ENCODE assay signal across 10 mouse cellular contexts in the genomic region with DNA sequence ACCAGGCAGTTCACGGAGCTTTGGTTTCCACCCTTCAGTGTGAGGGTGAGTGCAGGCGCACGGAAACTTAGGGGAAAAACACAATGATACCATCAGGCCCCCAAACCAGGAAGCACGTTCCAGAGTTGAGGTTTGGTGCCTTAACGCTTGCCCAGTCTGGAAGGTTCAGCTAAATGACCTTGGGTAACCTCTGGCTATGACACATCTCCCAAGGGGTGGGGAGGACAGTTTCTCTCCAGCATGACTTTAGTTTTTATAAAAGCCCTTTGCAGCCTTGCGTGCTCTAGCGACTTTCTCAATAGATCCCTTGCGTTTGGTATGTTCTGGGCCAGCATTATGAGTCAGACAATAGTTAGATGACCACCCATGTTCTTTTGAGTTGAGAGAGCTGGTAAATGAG. TPM values are rescaled to one million over a fixed set of nuclear protein-coding genes. Genes with fewer than 3 reads are reported as not detected.
DNase-seq lines count a peak whose midpoint lies in the region; ATAC-seq and TF ChIP-seq lines count a peak whose summit lies in the region.
"Had no signal": no experiment of that assay in that cellular context is flagged by ENCODE, and none has a peak within 500 bp of the region (broad histone marks: within the 10 kb centered on the region; RNA-seq: fewer than 3 reads in every experiment).

No protein-coding gene starts in this region.

- peak; percentile 80 for TF ChIP-seq EP300 in CH12.LX (IDR thresholded peaks at IDR 0.05; ENCODE audit: low read length)

- H3K27me3 ChIP-seq in kidney, embryonic 14.5 days (ENCODE audit: control insufficient read depth, insufficient read depth, low read length), result no peaks in the 10 kb centered on the region
- H3K27me3 ChIP-seq in CH12.LX (replicated peaks), result peaks cover 1% of the 10 kb centered on the region

- no peak for TF ChIP-seq CTCF in CH12.LX (conservative IDR thresholded peaks at IDR 0.05 in 1 of 2, IDR thresholded peaks at IDR 0.05 in 1 of 2; ENCODE audit: low read depth in 2 of 2, low read length in 2 of 2)
- no peak for TF ChIP-seq CTCF in layer of hippocampus, adult 2 months (conservative IDR thresholded peaks at IDR 0.05)

- no peak overlapping the region for H3K27ac ChIP-seq in kidney, embryonic 14.5 days (ENCODE audit: low read depth, low read length)
- H3K27ac ChIP-seq in CH12.LX (ENCODE audit: insufficient read depth, low read depth), result no peak overlapping the region
- no peak overlapping the region for H3K27ac ChIP-seq in layer of hippocampus, adult 2 months

- no peak overlapping the region for H3K4me2 ChIP-seq in kidney, embryonic 14.5 days (replicated peaks; ENCODE audit: low read depth, low read length)
- peak overlapping the region; percentile 59; the same call in 1 of the 2 replicates for H3K4me2 ChIP-seq in CH12.LX (ENCODE audit: insufficient read depth, low read depth, poor library complexity, severe bottlenecking)

- no peak overlapping the region for H3K9ac ChIP-seq in kidney, embryonic 14.5 days (ENCODE audit: low read depth, low read length)
- 0 out of 2 replicates have a peak overlapping the region, but pooled peaks have one; percentile 13 for H3K9ac ChIP-seq in CH12.LX (ENCODE audit: insufficient read depth, low read depth)

- H3K79me2 ChIP-seq in CH12.LX (replicated peaks; ENCODE audit: control insufficient read depth, extremely low read depth, insufficient read depth, poor library complexity, severe bottlenecking), result no peaks in the 10 kb centered on the region

- no peak overlapping the region for H3K4me3 ChIP-seq in kidney, embryonic 14.5 days (ENCODE audit: low read length)
- no peak overlapping the region for H3K4me3 ChIP-seq in CH12.LX (replicated peaks in 1 of 3; ENCODE audit: low read depth in 2 of 3, low read length in 2 of 3, poor library complexity in 1 of 3)
- H3K4me3 ChIP-seq in layer of hippocampus, adult 2 months, result no peak overlapping the region

- no peaks in the 10 kb centered on the region for H3K9me3 ChIP-seq in kidney, embryonic 14.5 days (ENCODE audit: control insufficient read depth, low read length)
- no peaks in the 10 kb centered on the region for H3K9me3 ChIP-seq in CH12.LX (replicated peaks; ENCODE audit: low read length)

- no peak for TF ChIP-seq POLR2A in CH12.LX (IDR thresholded peaks at IDR 0.05; ENCODE audit: low read depth, low read length)

- WGBS in kidney, embryonic 14.5 days, result 49% methylated on average over 8 of the region's 8 CpGs

- peak; percentile 35 for DNase-seq in kidney, adult 9 months
- peak; percentile 89 for DNase-seq in CH12.LX (ENCODE audit: extremely low read depth)
- DNase-seq in fibroblast of lung, adult 2 months (ENCODE audit: low read depth), result peak; percentile 58
- DNase-seq in lung, postnatal 10 days, result peak; percentile 37
- DNase-seq in retina, postnatal 1 day, result no peak
- DNase-seq in retina, embryonic 14.5 days (ENCODE audit: low spot score), result no peak
- DNase-seq in layer of hippocampus, adult 2 months (ENCODE audit: low spot score in 2 of 2), result no peak
- DNase-seq: cerebellum, adult 18-20 months; layer of hippocampus, adult 9-11 months had no signal

- in situ Hi-C loops in CH12.LX (cut with MboI; ENCODE audit: low pct_ligation_motif_present, low pct_unique_long_range_greater_than_20kb, low sequenced_read_pairs), result no loop called here

- ATAC-seq in kidney, embryonic 14.5 days (ENCODE audit: low FRiP score, low TSS enrichment), result no peak

- no peaks in the 10 kb centered on the region for H3K4me1 ChIP-seq in kidney, embryonic 14.5 days (ENCODE audit: control insufficient read depth, insufficient read depth, low read length)
- peaks cover 2 to 21% of the 10 kb centered on the region in 2 experiments; a peak in 3 of 4 replicates for H3K4me1 ChIP-seq in CH12.LX (ENCODE audit: control insufficient read depth in 1 of 2, insufficient read depth in 2 of 2)

- H3K36me3 ChIP-seq in kidney, embryonic 14.5 days (ENCODE audit: control insufficient read depth, insufficient read depth, low read length), result no peaks in the 10 kb centered on the region
- no peaks in the 10 kb centered on the region for H3K36me3 ChIP-seq in CH12.LX (replicated peaks in 1 of 2; ENCODE audit: control insufficient read depth in 1 of 2, insufficient read depth in 1 of 2, low read length in 1 of 2)

- dilution Hi-C loops in CH12.LX (cut with MboI; ENCODE audit: extremely low pct_ligation_motif_present, extremely low pct_unique_long_range_greater_than_20kb, low sequenced_read_pairs), result no loop called here

- no peak for TF ChIP-seq RAD21 in CH12.LX (IDR thresholded peaks at IDR 0.05; ENCODE audit: low read depth, low read length)

TF ChIP-seq in CH12.LX, 34 proteins besides CTCF, POLR2A, EP300 and RAD21:
- no peak for TF ChIP-seq ZC3H11A (IDR thresholded peaks at IDR 0.05; ENCODE audit: low read depth, low read length)
- TF ChIP-seq MXI1 (IDR thresholded peaks at IDR 0.05; ENCODE audit: low read depth, low read length), result peak; percentile 54; the same call in 1 of the 2 replicates
- no peak for TF ChIP-seq E2F4 (IDR thresholded peaks at IDR 0.05; ENCODE audit: insufficient replicate concordance, low read depth, low read length)
- TF ChIP-seq UBTF (IDR thresholded peaks at IDR 0.05; ENCODE audit: low read depth, low read length), result no peak
- peak; percentile 96 for TF ChIP-seq BHLHE40 (IDR thresholded peaks at IDR 0.05; ENCODE audit: low read depth, low read length)
- peak; percentile 41; the same call in 1 of the 2 replicates for TF ChIP-seq CHD2 (IDR thresholded peaks at IDR 0.05; ENCODE audit: low read length)
- TF ChIP-seq MAZ (IDR thresholded peaks at IDR 0.05; ENCODE audit: low read depth, low read length), result 0 out of 2 replicates have a peak, but pooled peaks have one; percentile 32
- TF ChIP-seq NRF1 (IDR thresholded peaks at IDR 0.05; ENCODE audit: low read depth, low read length), result peak; percentile 42; the same call in 1 of the 2 replicates
- no peak for TF ChIP-seq KAT2A (IDR thresholded peaks at IDR 0.05; ENCODE audit: insufficient replicate concordance, low read length)
- no peak for TF ChIP-seq SMC3 (IDR thresholded peaks at IDR 0.05; ENCODE audit: low read depth, low read length)
- TF ChIP-seq IRF4 (IDR thresholded peaks at IDR 0.05; ENCODE audit: low read depth, low read length), result peak; percentile 68
- no peak for TF ChIP-seq NELFE (IDR thresholded peaks at IDR 0.05; ENCODE audit: low read depth, low read length)
- 0 out of 2 replicates have a peak, but pooled peaks have one; percentile 41 for TF ChIP-seq MAFK (IDR thresholded peaks at IDR 0.05; ENCODE audit: insufficient replicate concordance, low read length)
- no peak for TF ChIP-seq USF2 (conservative IDR thresholded peaks at IDR 0.05; ENCODE audit: low read depth, low read length)
- peak; percentile 77; the same call in 1 of the 2 replicates for TF ChIP-seq ELF1 (IDR thresholded peaks at IDR 0.05; ENCODE audit: low read depth, low read length)
- peak; percentile 42; the same call in 1 of the 2 replicates for TF ChIP-seq JUND (conservative IDR thresholded peaks at IDR 0.05; ENCODE audit: low read depth, low read length)
- TF ChIP-seq PAX5 (IDR thresholded peaks at IDR 0.05; ENCODE audit: low read length), result no peak
- no peak for TF ChIP-seq CHD1 (IDR thresholded peaks at IDR 0.05; ENCODE audit: low read depth, low read length)
- peak; percentile 81 for TF ChIP-seq ETS1 (conservative IDR thresholded peaks at IDR 0.05; ENCODE audit: low read depth, low read length)
- TF ChIP-seq ZMIZ1 (IDR thresholded peaks at IDR 0.05; ENCODE audit: low read depth, low read length), result no peak
- TF ChIP-seq MAX (IDR thresholded peaks at IDR 0.05; ENCODE audit: low read length), result peak; percentile 65
- TF ChIP-seq GABPA (IDR thresholded peaks at IDR 0.05; ENCODE audit: insufficient replicate concordance, low read depth, low read length), result no peak
- peak; percentile 65; the same call in 1 of the 2 replicates for TF ChIP-seq MYC (IDR thresholded peaks at IDR 0.05; ENCODE audit: low read depth, low read length)
- TF ChIP-seq RCOR1 (conservative IDR thresholded peaks at IDR 0.05; ENCODE audit: low read depth, low read length), result no peak
- TF ChIP-seq USF1 (IDR thresholded peaks at IDR 0.05; ENCODE audit: low read depth, low read length), result no peak
- TF ChIP-seq JUN (IDR thresholded peaks at IDR 0.05; ENCODE audit: insufficient read depth, low read depth, low read length), result peak; percentile 41; the same call in 1 of the 2 replicates
- no peak for TF ChIP-seq POLR2AphosphoS2 (IDR thresholded peaks at IDR 0.05; ENCODE audit: low read depth, low read length)
- no peak for TF ChIP-seq HCFC1 (IDR thresholded peaks at IDR 0.05; ENCODE audit: low read depth, low read length)
- TF ChIP-seq SIN3A (IDR thresholded peaks at IDR 0.05; ENCODE audit: low read length), result 0 out of 2 replicates have a peak, but pooled peaks have one; percentile 42
- peak; percentile 17; the same call in 1 of the 2 replicates for TF ChIP-seq ZNF384 (IDR thresholded peaks at IDR 0.05; ENCODE audit: low read depth, low read length)
- peak; percentile 42; the same call in 1 of the 2 replicates for TF ChIP-seq TCF12 (IDR thresholded peaks at IDR 0.05; ENCODE audit: low read depth, low read length)
- TF ChIP-seq TBP (conservative IDR thresholded peaks at IDR 0.05; ENCODE audit: low read depth, low read length), result no peak
- no peak for TF ChIP-seq ZKSCAN1 (IDR thresholded peaks at IDR 0.05; ENCODE audit: borderline replicate concordance, low read depth, low read length)
- peak; percentile 39; the same call in 1 of the 2 replicates for TF ChIP-seq MEF2A (IDR thresholded peaks at IDR 0.05; ENCODE audit: borderline replicate concordance, low read depth, low read length)

RNA-seq across cellular contexts. Expression of gene Arhgef3, which starts 8.8 kb away (rescaled TPM):
- 7.7 and 15.0 TPM in 2 replicates for polyA plus RNA-seq in kidney, embryonic 14.5 days (2014; fragmentation: Nextera tagmentation; extraction: Ambion mirVana)
- total RNA-seq in CH12.LX (2012; rRNA removed) (0.51 and 0.67 TPM in 2 replicates), CH12.LX (2014; rRNA removed) (0.62 and 0.89 TPM in 2 replicates)
- polyA plus RNA-seq in CH12.LX (2012; ENCODE audit: insufficient read length, low read depth), result 0.61 and 0.64 TPM in 2 replicates
- 10 to 100 TPM; 77.1 to 79.5 TPM for total RNA-seq in layer of hippocampus, adult 2 months (2021)

Comparison
In these comparisons a context has a peak if more than half of its experiments do, and no peak if none do; other contexts are left out.
1. DNase-seq: peak in kidney, adult 9 months (single experiment), CH12.LX (single experiment), fibroblast of lung, adult 2 months (single experiment) and lung, postnatal 10 days (single experiment); none in retina, postnatal 1 day (single experiment), retina, embryonic 14.5 days (single experiment) and layer of hippocampus, adult 2 months (0 of 2).
2. RNA of gene Arhgef3, which starts 8.8 kb away (total RNA-seq): 77.1 to 79.5 TPM in layer of hippocampus, adult 2 months; 0.51 to 0.89 TPM in CH12.LX; every median in the first group is over 10 times any median in the second.